Mouse (Mus musculus) lung, embryonic 14.5 days (tissue): ENCODE measurements around the gene Grhl3. TPM values are rescaled to one million over a fixed set of nuclear protein-coding genes. Genes with fewer than 3 reads are reported as not detected.

Source experiments
- ATAC-seq: fragments of 200-750 bp; cut with Nextera tagmentation; 2 replicates; pipeline ENCODE4 v1.8.0; 2017; ENCODE audit warnings: mild to moderate bottlenecking, moderate TSS enrichment, moderate library complexity; ENCODE audit not compliant: insufficient read depth
- DNase-seq: peaks from one replicate; pipeline ENCODE4 v3.0.0-alpha.2; 2015
- H3K27ac ChIP-seq: fragments of 300-500 bp; sonication (generic); 2 replicates; pipeline ENCODE4 v1.5.1; 2014; ENCODE audit warnings: low read depth, mild to moderate bottlenecking, moderate library complexity
- H3K27me3 ChIP-seq: fragments of 300-500 bp; sonication (generic); 2 replicates; pipeline ENCODE4 v1.6.1; 2014; ENCODE audit warnings: low read length, control low read depth; ENCODE audit not compliant: insufficient read depth
- H3K36me3 ChIP-seq: fragments of 300-500 bp; sonication (generic); 2 replicates; pipeline ENCODE4 v1.6.1; 2014; ENCODE audit warnings: control low read depth; ENCODE audit not compliant: insufficient read depth
- H3K4me1 ChIP-seq: fragments of 300-500 bp; sonication (generic); 2 replicates; pipeline ENCODE4 v1.6.1; 2014; ENCODE audit warnings: antibody characterized with exemption, control low read depth; ENCODE audit not compliant: insufficient read depth
- H3K4me2 ChIP-seq: fragments of 300-500 bp; sonication (generic); 2 replicates; pipeline ENCODE4 v1.6.1; 2014; ENCODE audit warnings: mild to moderate bottlenecking
- H3K4me3 ChIP-seq: fragments of 300-500 bp; sonication (generic); 2 replicates; pipeline ENCODE4 v1.5.1; 2014; ENCODE audit warnings: low read depth, low read length
- H3K9ac ChIP-seq: fragments of 300-500 bp; sonication (generic); 2 replicates; pipeline ENCODE4 v1.6.1; 2014
- H3K9me3 ChIP-seq: fragments of 300-500 bp; sonication (generic); 2 replicates; pipeline ENCODE4 v1.6.1; 2016; ENCODE audit warnings: low read depth, low read length, control low read depth
- CTCF ChIP-seq: IDR thresholded peaks from 2 replicates; pipeline ENCODE4 v1.5.1; 2016; ENCODE audit warnings: antibody characterized with exemption, low read depth
- WGBS: fragments of 180-500 bp; shearing (Covaris S2); extraction: QIAGEN DNeasy Blood & Tissue Kit; methylation state at CpG from one replicate; pipeline ENCODE4 v1.1.7; 2014; 5-methylcytosine and 5-hydroxymethylcytosine counted together
- polyA plus RNA-seq: library from polyadenylated mRNA; unstranded; fragments of >200 nt; fragmentation: Nextera tagmentation; extraction: Ambion mirVana; gene quantifications from 2 replicates; pipeline ENCODE4 v1.2.1, GENCODE M21; 2014

Gene Grhl3
- polyA plus RNA-seq, 1 experiment from 2014 or later: 2.5 TPM

GRCm38 (mm10) chr4:135501587-135501986 is 71.8 kb downstream of the Grhl3 start:
- no peaks in the 10 kb centered on the region for H3K4me1 ChIP-seq
- H3K4me3 ChIP-seq: no peak overlapping the region
- DNase-seq: no peak
- TF ChIP-seq CTCF: no peak
- H3K4me2 ChIP-seq: no peak overlapping the region
- no peaks in the 10 kb centered on the region for H3K36me3 ChIP-seq
- H3K27me3 ChIP-seq: no peaks in the 10 kb centered on the region
- ATAC-seq: no peak
- H3K27ac ChIP-seq: no peak overlapping the region
- 40% methylated on average over 4 of the region's 4 CpGs for WGBS
- H3K9ac ChIP-seq: no peak overlapping the region
- no peaks in the 10 kb centered on the region for H3K9me3 ChIP-seq

- Histone ChIP-seq H3K4me1 (no peaks in the 10 kb centered on the region), H3K27me3 (no peaks in the 10 kb centered on the region), H3K4me2 (no peak overlapping the region), H3K9ac (no peak overlapping the region), H3K27ac (no peak overlapping the region), H3K9me3 (no peaks in the 10 kb centered on the region), H3K36me3 (no peaks in the 10 kb centered on the region), H3K4me3 (no peak overlapping the region)
- no peak for TF ChIP-seq CTCF
- DNase-seq (no peak), ATAC-seq (no peak)
- 74% methylated on average over 3 of the region's 3 CpGs for WGBS
Measured at GRCm38 (mm10) chr4:135499831-135500230, 73.6 kb downstream of the Grhl3 start.

GRCm38 (mm10) chr4:135498136-135498535 is 75.3 kb downstream of the Grhl3 start:
- Histone ChIP-seq H3K27ac (no peak overlapping the region), H3K27me3 (no peaks in the 10 kb centered on the region), H3K4me2 (no peak overlapping the region), H3K9ac (no peak overlapping the region), H3K36me3 (no peaks in the 10 kb centered on the region), H3K4me3 (no peak overlapping the region), H3K4me1 (no peaks in the 10 kb centered on the region), H3K9me3 (no peaks in the 10 kb centered on the region)
- TF ChIP-seq CTCF: no peak
- WGBS: 78% methylated on average over 6 of the region's 6 CpGs
- DNase-seq (no peak), ATAC-seq (no peak)

- Histone ChIP-seq H3K36me3 (no peaks in the 10 kb centered on the region), H3K9me3 (no peaks in the 10 kb centered on the region), H3K27me3 (no peaks in the 10 kb centered on the region), H3K4me3 (peak overlapping the region; percentile 65; the same call in 1 of the 2 replicates), H3K4me2 (peak overlapping the region; percentile 95), H3K4me1 (no peaks in the 10 kb centered on the region), H3K27ac (no peak overlapping the region), H3K9ac (no peak overlapping the region)
- 16% methylated on average over 18 of the region's 18 CpGs for WGBS
- ATAC-seq (no peak), DNase-seq (peak; percentile 83)
- TF ChIP-seq CTCF: no peak
Measured at GRCm38 (mm10) chr4:135495810-135496209, 77.6 kb downstream of the Grhl3 start.

GRCm38 (mm10) chr4:135495397-135495791 is 78.0 kb downstream of the Grhl3 start:
- no peaks in the 10 kb centered on the region for H3K9me3 ChIP-seq
- H3K9ac ChIP-seq: peak overlapping the region; percentile 55; the same call in 1 of the 2 replicates
- no peak for TF ChIP-seq CTCF
- ATAC-seq (no peak), DNase-seq (no peak)
- 0 out of 2 replicates have a peak overlapping the region, but pooled peaks have one; percentile 60 for H3K27ac ChIP-seq
- peak overlapping the region; percentile 65 for H3K4me3 ChIP-seq
- WGBS: 16% methylated on average over 9 of the region's 9 CpGs
- no peaks in the 10 kb centered on the region for H3K4me1 ChIP-seq
- H3K27me3 ChIP-seq: no peaks in the 10 kb centered on the region
- peak overlapping the region; percentile 95 for H3K4me2 ChIP-seq
- no peaks in the 10 kb centered on the region for H3K36me3 ChIP-seq

- Histone ChIP-seq H3K36me3 (no peaks in the 10 kb centered on the region), H3K4me3 (peak within 1 kb of the TSS; percentile 65), H3K4me2 (peak within 1 kb of the TSS; percentile 95), H3K9ac (peak within 1 kb of the TSS; percentile 55), H3K27ac (peak within 1 kb of the TSS; percentile 60; the same call in 1 of the 2 replicates), H3K9me3 (no peaks in the 10 kb centered on the region), H3K4me1 (no peaks in the 10 kb centered on the region), H3K27me3 (no peaks in the 10 kb centered on the region)
- TF ChIP-seq CTCF: peak; percentile 72
- under 1% methylated on average over 53 of the region's 53 CpGs for WGBS
- DNase-seq: peak; percentile 95
- peak; percentile 91 for ATAC-seq
Measured at GRCm38 (mm10) chr4:135494521-135495396, 78.7 kb downstream of the Grhl3 start, which contains the start of the genes Stpg1 and Nipal3. Stpg1 (plus strand) TSS chr4:135494790. Nipal3 (minus strand) TSS chr4:135495038.
